Mouse (Mus musculus) E14TG2a.4 (cell line): ENCODE results near the gene Nbeal1.

Experiments used
- H3K27me3 ChIP-seq: 2 replicates; pipeline ENCODE4 v1.6.1; 2014; ENCODE audit warnings: low read length, control low read depth; ENCODE audit not compliant: insufficient read depth
- H3K36me3 ChIP-seq: 2 replicates; pipeline ENCODE4 v1.6.1; 2014; ENCODE audit warnings: low read length, control low read depth; ENCODE audit not compliant: insufficient read depth
- H3K4me1 ChIP-seq: replicated peaks from 2 replicates; pipeline ENCODE4 v1.6.1; 2014; ENCODE audit warnings: low read depth, low read length, control low read depth
- H3K4me3 ChIP-seq: replicated peaks from 2 replicates; pipeline ENCODE4 v1.5.1; 2014; ENCODE audit warnings: mild to moderate bottlenecking, low read length
- H3K9me3 ChIP-seq: 2 replicates; pipeline ENCODE4 v1.6.1; 2014; ENCODE audit warnings: low read length, control low read depth
- CTCF ChIP-seq: conservative IDR thresholded peaks from 2 replicates; pipeline ENCODE4 v1.5.1; 2014; ENCODE audit warnings: low read length
- NANOG ChIP-seq: IDR thresholded peaks from 2 replicates; pipeline ENCODE4 v1.6.1; 2014; ENCODE audit warnings: borderline replicate concordance, low read length, mixed read lengths
- POU5F1 ChIP-seq: IDR thresholded peaks from 2 replicates; pipeline ENCODE4 v1.6.1; 2014; ENCODE audit warnings: low read length, borderline replicate concordance

Gene Nbeal1

DNA sequence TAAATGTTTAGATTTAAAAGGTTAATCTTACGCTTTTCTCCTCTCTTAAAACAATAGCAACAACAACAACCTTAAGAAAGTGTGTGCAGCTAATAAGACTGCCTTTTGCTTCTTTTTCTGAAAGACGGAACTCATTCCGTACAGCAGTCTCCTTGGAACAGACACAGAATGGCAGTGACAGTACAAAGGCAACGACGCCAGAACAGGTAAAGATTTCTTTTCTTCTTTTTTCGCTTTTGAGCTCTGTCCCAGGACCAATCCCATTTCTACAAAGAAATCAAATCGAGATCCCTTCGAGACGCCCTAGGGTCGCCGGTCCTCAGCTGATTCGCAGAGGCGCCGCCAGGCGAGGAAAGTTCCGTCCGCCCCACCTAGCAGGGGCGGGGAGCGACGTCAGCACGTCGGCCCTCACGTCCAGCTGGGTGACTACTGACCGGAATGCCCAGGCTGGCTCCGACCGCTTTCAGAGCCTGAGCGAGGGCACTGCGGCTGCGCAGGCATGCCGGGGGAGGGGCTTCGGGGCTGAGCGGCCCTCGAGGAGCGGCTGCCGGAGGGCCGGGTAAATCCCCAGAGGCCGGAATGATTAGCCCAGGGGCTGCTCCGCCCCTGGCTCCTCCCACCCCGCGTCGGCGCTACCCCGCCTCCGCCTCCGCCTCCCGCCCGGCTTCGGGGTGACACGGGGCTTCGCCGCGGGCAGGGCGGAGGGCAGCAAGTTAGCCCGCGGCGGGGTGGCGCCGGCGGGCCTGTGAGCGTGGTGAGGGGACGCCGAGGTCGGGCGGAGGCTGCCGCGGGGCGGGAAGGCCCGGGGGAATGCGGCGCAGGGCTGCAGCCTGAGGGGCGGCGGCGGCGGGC, at the start of gene Nbeal1:
Nbeal1 (plus strand) TSS at position 668 of the 852 bp plus-strand sequence.
- Histone ChIP-seq H3K36me3 (0 out of 2 replicates have a peak, but pooled peaks cover 3% of the 10 kb centered on the region), H3K27me3 (peaks cover 5% of the 10 kb centered on the region; the same call in 1 of the 2 replicates), H3K4me1 (peaks cover 22% of the 10 kb centered on the region), H3K9me3 (no peaks in the 10 kb centered on the region), H3K4me3 (peak within 1 kb of the TSS; percentile 90)
- TF ChIP-seq CTCF (no peak), NANOG (no peak), POU5F1 (no peak)

DNA sequence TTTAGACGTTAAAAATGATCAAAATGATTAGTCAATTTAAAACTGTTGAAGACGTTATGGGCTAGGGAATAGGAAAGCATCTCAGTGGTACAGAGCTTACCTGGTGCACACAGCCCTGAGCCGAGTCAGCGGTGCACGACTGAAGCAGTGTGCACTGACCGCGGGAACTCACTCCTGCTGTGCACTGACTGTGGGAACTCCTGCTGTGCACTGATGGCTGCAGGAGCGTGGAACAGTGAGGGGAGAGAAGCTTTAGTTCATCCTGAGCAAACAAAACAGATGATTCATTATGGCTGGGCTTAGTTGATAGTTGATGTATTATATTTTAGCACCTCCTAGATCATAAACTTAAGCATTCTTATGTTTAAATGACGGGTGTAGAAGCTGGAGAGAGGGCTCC, 43.1 kb upstream of the Nbeal1 start:
- Histone ChIP-seq H3K4me3 (no peak overlapping the region), H3K27me3 (no peaks in the 10 kb centered on the region), H3K36me3 (no peaks in the 10 kb centered on the region), H3K9me3 (no peaks in the 10 kb centered on the region), H3K4me1 (peaks cover 5% of the 10 kb centered on the region)
- TF ChIP-seq CTCF: no peak
- peak; percentile 80 for TF ChIP-seq NANOG

DNA sequence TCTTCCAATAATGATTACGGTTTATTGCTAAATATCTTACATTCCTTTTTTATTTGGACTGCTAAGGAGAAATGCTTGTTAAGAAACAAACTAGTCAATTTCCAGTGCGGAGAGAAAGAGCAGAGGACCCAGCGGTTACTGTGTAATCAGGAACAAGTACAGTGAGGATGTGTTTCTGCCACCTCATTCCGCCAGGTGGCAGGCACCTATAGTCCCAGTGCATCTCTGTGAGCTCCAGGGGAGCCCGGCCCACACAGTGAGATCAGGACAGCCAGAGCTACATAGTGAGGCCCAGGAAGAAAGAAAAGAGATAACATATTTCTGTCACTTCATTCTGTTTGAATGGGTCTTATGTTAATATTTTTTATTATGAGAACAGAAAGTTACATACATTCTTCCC, 27.7 kb upstream of the Nbeal1 start:
- H3K36me3 ChIP-seq: no peaks in the 10 kb centered on the region
- no peak overlapping the region for H3K4me3 ChIP-seq
- no peaks in the 10 kb centered on the region for H3K4me1 ChIP-seq
- no peaks in the 10 kb centered on the region for H3K27me3 ChIP-seq
- TF ChIP-seq CTCF (no peak), NANOG (no peak), POU5F1 (no peak)
- H3K9me3 ChIP-seq: no peaks in the 10 kb centered on the region

DNA sequence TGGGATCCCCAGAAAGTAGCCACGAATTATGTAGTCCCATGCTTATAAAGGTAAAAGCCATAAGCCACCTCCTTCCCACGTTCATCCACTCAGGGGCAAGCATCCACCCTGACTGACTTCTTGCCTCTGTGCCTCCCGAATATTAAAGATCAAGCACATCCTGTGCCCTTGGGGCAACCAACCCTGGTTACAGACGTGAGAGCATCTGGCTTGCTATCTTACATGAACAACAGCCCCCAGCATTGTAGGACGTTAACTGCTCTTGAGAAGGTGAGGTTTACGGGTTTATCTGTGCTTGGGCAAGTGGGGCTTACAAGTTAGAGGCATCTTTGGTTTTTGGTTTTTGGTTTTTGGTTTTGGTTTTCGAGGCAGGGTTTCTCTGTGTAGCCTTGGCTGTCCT, 23.7 kb upstream of the Nbeal1 start:
- no peaks in the 10 kb centered on the region for H3K9me3 ChIP-seq
- TF ChIP-seq POU5F1 (no peak), CTCF (no peak), NANOG (no peak)

DNA sequence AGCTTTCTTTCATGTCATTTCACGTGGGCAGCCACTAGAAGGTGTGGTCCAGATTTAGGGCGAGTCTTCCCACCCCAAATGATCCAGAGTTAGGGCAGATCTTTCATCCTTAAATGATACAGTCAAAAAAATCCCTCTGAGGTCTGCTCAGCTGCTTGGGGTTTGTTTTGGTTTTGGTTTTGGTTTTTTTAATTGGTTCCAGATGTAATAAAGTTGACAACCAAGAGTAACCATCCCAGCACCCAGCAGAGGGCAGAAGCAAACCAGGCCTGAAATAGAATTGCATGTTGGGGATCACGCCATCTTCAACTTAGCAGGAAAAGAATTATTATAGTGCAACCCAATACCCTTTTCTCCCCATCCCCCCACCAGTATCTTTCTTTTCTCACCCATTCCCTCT, 22.0 kb upstream of the Nbeal1 start:
- no peak overlapping the region for H3K4me3 ChIP-seq
- TF ChIP-seq CTCF (no peak), POU5F1 (no peak), NANOG (no peak)
- no peaks in the 10 kb centered on the region for H3K36me3 ChIP-seq
- no peaks in the 10 kb centered on the region for H3K4me1 ChIP-seq
- H3K27me3 ChIP-seq: no peaks in the 10 kb centered on the region
- H3K9me3 ChIP-seq: no peaks in the 10 kb centered on the region

More for the DNA sequence above, 23.7 kb upstream of the Nbeal1 start:
- no peak overlapping the region for H3K4me3 ChIP-seq
- no peaks in the 10 kb centered on the region for H3K4me1 ChIP-seq
- H3K36me3 ChIP-seq: no peaks in the 10 kb centered on the region
- H3K27me3 ChIP-seq: no peaks in the 10 kb centered on the region

DNA sequence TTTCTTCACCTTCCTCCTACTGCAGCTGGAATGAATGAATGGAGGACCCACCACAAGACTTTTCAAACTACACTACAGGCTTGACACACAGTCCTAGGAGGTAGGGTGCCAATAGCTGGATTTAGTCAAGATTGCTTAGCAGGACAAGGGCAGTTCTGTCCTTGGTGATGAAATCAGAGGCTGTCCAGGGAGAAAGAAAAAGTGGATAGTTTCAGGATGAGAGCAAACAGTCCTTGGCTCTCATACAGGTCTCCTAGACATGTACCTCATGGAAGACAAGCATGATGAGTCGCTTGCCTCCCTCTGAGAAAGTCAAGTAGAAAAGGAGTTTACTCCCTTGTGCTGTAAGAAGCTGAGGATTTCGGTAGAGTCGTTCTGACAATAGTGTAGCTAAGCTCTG, 16.7 kb upstream of the Nbeal1 start:
- Histone ChIP-seq H3K9me3 (no peaks in the 10 kb centered on the region), H3K4me1 (no peaks in the 10 kb centered on the region), H3K4me3 (no peak overlapping the region), H3K27me3 (no peaks in the 10 kb centered on the region), H3K36me3 (no peaks in the 10 kb centered on the region)
- TF ChIP-seq NANOG (no peak), POU5F1 (no peak), CTCF (no peak)

DNA sequence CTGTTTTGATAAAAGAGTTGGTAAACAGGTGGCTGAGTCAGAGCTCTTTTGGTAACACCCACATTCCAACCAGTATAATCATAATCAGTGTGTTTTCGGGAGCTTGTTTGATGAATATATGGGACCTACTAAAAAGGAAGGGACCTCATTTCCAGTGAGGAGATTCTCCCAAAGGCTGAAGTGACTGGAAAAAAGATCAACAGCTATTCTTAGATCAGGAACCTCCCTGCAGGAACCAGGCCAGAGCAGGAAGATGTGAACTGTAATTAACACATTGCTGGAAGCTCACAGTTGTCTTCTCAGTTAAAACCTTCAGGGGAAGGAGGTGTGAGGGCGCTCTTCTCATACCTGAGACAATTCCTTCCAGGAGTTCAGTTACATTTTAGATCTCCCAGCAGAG, 10.8 kb upstream of the Nbeal1 start:
- H3K36me3 ChIP-seq: no peaks in the 10 kb centered on the region
- TF ChIP-seq POU5F1 (no peak), NANOG (no peak), CTCF (no peak)
- peaks cover 2% of the 10 kb centered on the region; the same call in 1 of the 2 replicates for H3K27me3 ChIP-seq
- no peaks in the 10 kb centered on the region for H3K4me1 ChIP-seq
- H3K4me3 ChIP-seq: no peak overlapping the region
- no peaks in the 10 kb centered on the region for H3K9me3 ChIP-seq

DNA sequence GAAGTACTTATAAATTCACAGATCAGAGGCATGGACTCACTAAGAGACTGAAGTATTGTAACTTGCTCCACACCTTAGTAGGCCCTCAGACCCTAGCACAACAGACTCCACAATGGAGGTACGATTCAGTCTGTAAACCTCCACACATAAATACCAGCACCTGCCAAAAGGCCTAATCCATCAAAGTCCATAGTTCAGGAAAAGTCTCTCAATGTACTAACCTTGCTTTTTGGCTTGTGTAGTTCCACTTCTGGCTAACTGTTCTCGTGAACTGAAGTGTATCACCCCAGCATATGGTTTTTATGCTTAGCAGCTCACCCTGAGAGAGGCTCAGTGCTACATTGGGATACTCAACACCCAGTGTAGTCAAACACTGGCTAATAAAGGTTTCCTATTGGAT, 10.1 kb upstream of the Nbeal1 start:
- H3K9me3 ChIP-seq: no peaks in the 10 kb centered on the region
- H3K4me3 ChIP-seq: no peak overlapping the region
- H3K27me3 ChIP-seq: peaks cover 6% of the 10 kb centered on the region; the same call in 1 of the 2 replicates
- TF ChIP-seq POU5F1 (no peak), NANOG (no peak), CTCF (no peak)
- no peaks in the 10 kb centered on the region for H3K4me1 ChIP-seq
- H3K36me3 ChIP-seq: no peaks in the 10 kb centered on the region
